Mouse (Mus musculus) hindbrain, embryonic 11.5 days (tissue): ENCODE data around the gene Madcam1. TPM values are rescaled to one million over a fixed set of nuclear protein-coding genes. Genes with fewer than 3 reads are reported as not detected.
A peak's percentile ranks its signal among the peaks of the same experiment; 100 is the strongest.

Experiments
- ATAC-seq: fragments of 200-750 bp; cut with Nextera tagmentation; 2 replicates; pipeline ENCODE4 v1.8.0; 2017; ENCODE audit warnings: mild to moderate bottlenecking, moderate TSS enrichment, moderate library complexity; ENCODE audit not compliant: low FRiP score
- DNase-seq: peaks from one replicate; pipeline ENCODE4 v3.0.0-alpha.2; 2015; ENCODE audit warnings: low spot score
- H3K27ac ChIP-seq: fragments of 300-500 bp; sonication (generic); 2 replicates; pipeline ENCODE4 v1.5.1; 2014; ENCODE audit warnings: mild to moderate bottlenecking, low read depth, low read length
- H3K27me3 ChIP-seq: fragments of 300-500 bp; sonication (generic); 2 replicates; pipeline ENCODE4 v1.6.1; 2014; ENCODE audit warnings: mild to moderate bottlenecking, low read length, moderate library complexity, mixed read lengths; ENCODE audit not compliant: control insufficient read depth, insufficient read depth
- H3K36me3 ChIP-seq: fragments of 300-500 bp; sonication (generic); 2 replicates; pipeline ENCODE4 v1.6.1; 2014; ENCODE audit warnings: mild to moderate bottlenecking, low read length, moderate library complexity, mixed read lengths; ENCODE audit not compliant: control insufficient read depth, insufficient read depth
- H3K4me1 ChIP-seq: fragments of 300-500 bp; sonication (generic); replicated peaks from 2 replicates; pipeline ENCODE4 v1.6.1; 2014; ENCODE audit warnings: low read length, mixed read lengths; ENCODE audit not compliant: control insufficient read depth, insufficient read depth
- H3K4me2 ChIP-seq: fragments of 300-500 bp; sonication (generic); replicated peaks from 2 replicates; pipeline ENCODE4 v1.6.1; 2014; ENCODE audit warnings: mild to moderate bottlenecking, low read depth, low read length
- H3K4me3 ChIP-seq: fragments of 300-500 bp; sonication (generic); 2 replicates; pipeline ENCODE4 v1.5.1; 2014; ENCODE audit warnings: low read depth, low read length
- H3K9ac ChIP-seq: fragments of 300-500 bp; sonication (generic); 2 replicates; pipeline ENCODE4 v1.6.1; 2014; ENCODE audit warnings: low read depth, low read length
- H3K9me3 ChIP-seq: fragments of 300-500 bp; sonication (generic); 2 replicates; pipeline ENCODE4 v1.6.1; 2016; ENCODE audit warnings: low read length; ENCODE audit not compliant: control insufficient read depth
- WGBS: fragments of 180-500 bp; shearing (Covaris S2); extraction: QIAGEN DNeasy Blood & Tissue Kit; methylation state at CpG from one replicate; pipeline ENCODE4 v1.1.7; 2014; 5-methylcytosine and 5-hydroxymethylcytosine counted together
- polyA plus RNA-seq: library from polyadenylated mRNA; unstranded; fragments of >200 nt; fragmentation: Nextera tagmentation; extraction: Ambion mirVana; gene quantifications from 2 replicates; pipeline ENCODE4 v1.2.1, GENCODE M21; 2014

Gene Madcam1
- polyA plus RNA-seq, 1 experiment from 2014 or later, result 1.6 TPM

DNA sequence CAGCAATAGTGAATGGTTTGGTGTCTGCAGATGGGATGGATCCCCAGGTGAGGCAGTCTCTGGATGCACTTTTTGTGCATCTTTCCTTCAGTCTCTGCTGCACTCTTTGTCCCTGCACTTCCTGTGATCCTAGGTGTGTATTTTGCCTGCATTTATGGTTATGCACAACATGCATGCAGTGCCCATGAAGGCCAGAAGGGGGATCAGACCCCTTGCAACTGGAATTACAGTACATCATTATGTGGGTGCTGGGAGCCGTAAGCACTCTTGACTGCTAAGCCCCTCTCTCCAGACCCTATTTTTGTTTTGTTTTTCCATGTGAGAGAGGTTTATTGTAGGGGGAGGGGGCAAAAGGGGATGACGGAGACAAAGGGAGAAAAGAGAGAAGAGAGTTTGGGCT is 4.1 kb upstream of the Madcam1 start:
- Histone ChIP-seq H3K9ac (no peak overlapping the region), H3K4me2 (no peak overlapping the region), H3K27me3 (no peaks in the 10 kb centered on the region), H3K9me3 (no peaks in the 10 kb centered on the region), H3K36me3 (no peaks in the 10 kb centered on the region), H3K4me3 (no peak overlapping the region), H3K27ac (no peak overlapping the region), H3K4me1 (no peaks in the 10 kb centered on the region)
- DNase-seq, result no peak
- no peak for ATAC-seq
- 79% methylated on average over 2 of the region's 2 CpGs for WGBS

- Histone ChIP-seq H3K36me3 (no peaks in the 10 kb centered on the region), H3K4me1 (no peaks in the 10 kb centered on the region), H3K9ac (no peak overlapping the region), H3K4me3 (no peak overlapping the region), H3K27ac (no peak overlapping the region), H3K27me3 (no peaks in the 10 kb centered on the region), H3K4me2 (no peak overlapping the region), H3K9me3 (no peaks in the 10 kb centered on the region)
- 35% methylated on average over 2 of the region's 3 CpGs for WGBS
- ATAC-seq (no peak), DNase-seq (no peak)
Observed at GRCm38 (mm10) chr10:79661861-79662260, 2.5 kb upstream of the Madcam1 start.

- Histone ChIP-seq H3K9me3 (no peaks in the 10 kb centered on the region), H3K27ac (no peak overlapping the region), H3K9ac (no peak overlapping the region), H3K27me3 (no peaks in the 10 kb centered on the region), H3K4me1 (no peaks in the 10 kb centered on the region), H3K36me3 (no peaks in the 10 kb centered on the region), H3K4me3 (no peak overlapping the region), H3K4me2 (no peak overlapping the region)
- ATAC-seq (no peak), DNase-seq (no peak)
- WGBS, result 85% methylated on average over 8 of the region's 8 CpGs
Observed at GRCm38 (mm10) chr10:79665051-79665450, 692 bp downstream of the Madcam1 start.

DNA sequence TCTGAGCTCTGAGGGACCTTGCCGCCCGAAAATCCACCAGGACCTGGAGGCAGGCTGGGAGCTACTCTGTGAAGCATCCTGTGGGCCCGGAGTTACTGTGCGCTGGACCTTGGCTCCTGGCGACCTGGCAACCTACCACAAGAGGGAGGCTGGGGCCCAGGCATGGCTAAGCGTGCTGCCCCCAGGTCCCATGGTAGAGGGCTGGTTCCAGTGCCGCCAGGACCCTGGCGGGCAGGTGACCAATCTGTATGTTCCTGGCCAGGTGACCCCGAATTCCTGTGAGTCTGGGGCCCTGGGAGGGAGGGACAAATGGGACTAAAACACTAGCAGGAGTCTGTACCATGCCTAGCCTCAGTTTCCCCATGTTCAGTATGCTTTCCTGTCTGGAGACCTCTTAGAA is 2.1 kb downstream of the Madcam1 start:
- no peak for DNase-seq
- Histone ChIP-seq H3K36me3 (no peaks in the 10 kb centered on the region), H3K4me2 (no peak overlapping the region), H3K27ac (no peak overlapping the region), H3K4me3 (no peak overlapping the region), H3K4me1 (peaks cover 6% of the 10 kb centered on the region), H3K27me3 (no peaks in the 10 kb centered on the region), H3K9me3 (no peaks in the 10 kb centered on the region), H3K9ac (no peak overlapping the region)
- ATAC-seq, result no peak
- 70% methylated on average over 9 of the region's 9 CpGs for WGBS

DNA sequence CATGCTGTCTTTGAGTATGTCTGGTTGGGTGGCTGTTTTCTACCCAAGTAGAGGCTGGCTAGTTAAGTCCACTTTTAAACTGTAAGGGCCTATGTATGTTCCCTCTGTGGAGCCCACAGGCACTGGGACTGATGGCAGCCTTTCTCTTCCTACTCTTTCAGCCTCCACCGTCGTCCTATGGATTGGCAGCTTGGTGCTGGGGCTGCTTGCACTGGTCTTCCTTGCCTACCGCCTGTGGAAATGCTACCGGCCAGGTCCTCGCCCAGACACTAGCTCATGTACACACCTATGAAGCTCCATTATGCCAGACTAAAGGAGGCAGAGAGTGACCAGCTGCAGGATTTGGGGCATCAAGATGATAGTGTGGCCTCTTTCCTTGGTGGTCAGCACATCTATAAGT is 3.7 kb downstream of the Madcam1 start:
- no peak overlapping the region for H3K4me2 ChIP-seq
- H3K27me3 ChIP-seq, result no peaks in the 10 kb centered on the region
- DNase-seq (no peak), ATAC-seq (no peak)
- no peaks in the 10 kb centered on the region for H3K36me3 ChIP-seq
- no peak overlapping the region for H3K27ac ChIP-seq
- H3K9me3 ChIP-seq, result no peaks in the 10 kb centered on the region
- H3K9ac ChIP-seq, result no peak overlapping the region
- WGBS, result 86% methylated on average over 5 of the region's 5 CpGs
- peaks cover 6% of the 10 kb centered on the region for H3K4me1 ChIP-seq
- no peak overlapping the region for H3K4me3 ChIP-seq

DNA sequence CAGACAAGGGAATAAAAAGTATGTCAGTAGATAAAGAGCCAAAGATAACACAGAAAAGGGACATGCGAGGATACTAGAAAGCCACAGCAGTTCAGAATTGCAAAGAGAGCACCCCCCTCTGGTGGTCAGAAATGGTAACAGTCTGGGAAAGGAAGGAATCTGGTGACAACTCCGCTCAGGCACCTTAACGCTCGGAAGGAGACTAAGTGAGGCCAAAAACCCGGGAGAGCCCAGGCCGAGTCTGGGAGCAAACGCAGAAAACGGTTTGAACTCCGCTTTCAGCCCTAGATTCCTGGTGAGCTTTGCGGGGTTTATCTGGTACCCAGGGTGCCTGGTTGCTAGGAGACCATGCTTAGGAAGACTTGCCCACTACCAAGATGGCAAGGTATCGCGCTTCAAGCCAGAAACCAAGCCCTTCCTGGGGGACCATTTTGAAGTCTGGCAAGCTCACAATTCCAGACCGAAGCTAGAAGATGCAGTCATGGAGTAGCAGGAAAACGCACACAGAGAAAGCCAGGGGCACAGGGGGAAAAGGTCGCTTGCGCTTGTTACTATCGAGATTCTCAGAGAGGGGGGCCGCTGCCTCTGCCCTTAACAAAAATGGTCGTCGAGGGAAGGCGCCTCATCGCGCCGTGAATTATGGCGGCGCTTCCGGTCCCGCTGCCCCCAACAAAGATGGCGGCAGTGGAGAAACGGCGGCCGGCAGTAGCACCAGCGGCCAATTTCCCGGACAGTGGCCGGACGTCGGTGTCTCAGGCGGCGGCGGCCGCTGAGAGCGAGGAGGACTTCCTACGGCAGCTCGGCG is 4.6 kb downstream of the Madcam1 start, which contains the start of gene Tpgs1:
TSS of gene Tpgs1 (plus strand) at position 599 of the 805 bp plus-strand sequence.
- Histone ChIP-seq H3K27me3 (no peaks in the 10 kb centered on the region), H3K9ac (peak within 1 kb of the TSS; percentile 96), H3K36me3 (no peaks in the 10 kb centered on the region), H3K4me1 (peaks cover 6% of the 10 kb centered on the region), H3K9me3 (no peaks in the 10 kb centered on the region), H3K4me2 (peak within 1 kb of the TSS; percentile 91), H3K27ac (peak within 1 kb of the TSS; percentile 95), H3K4me3 (peak within 1 kb of the TSS; percentile 96)
- peak; percentile 81 for ATAC-seq
- peak; percentile 93 for DNase-seq
- WGBS, result under 1% methylated on average over 45 of the region's 45 CpGs

- H3K9ac ChIP-seq, result peak overlapping the region; percentile 96
- ATAC-seq, result peak; percentile 72
- WGBS, result under 1% methylated on average over 47 of the region's 47 CpGs
- peak overlapping the region; percentile 95 for H3K27ac ChIP-seq
- H3K4me2 ChIP-seq, result peak overlapping the region; percentile 91
- DNase-seq, result peak; percentile 91
- no peaks in the 10 kb centered on the region for H3K9me3 ChIP-seq
- peak overlapping the region; percentile 96 for H3K4me3 ChIP-seq
- H3K4me1 ChIP-seq, result peaks cover 6% of the 10 kb centered on the region
- no peaks in the 10 kb centered on the region for H3K36me3 ChIP-seq
- H3K27me3 ChIP-seq, result no peaks in the 10 kb centered on the region
Observed at GRCm38 (mm10) chr10:79669576-79670057, 5.3 kb downstream of the Madcam1 start.

GRCm38 (mm10) chr10:79670071-79670888 is 5.9 kb downstream of the Madcam1 start:
- Histone ChIP-seq H3K27ac (peak overlapping the region; percentile 95; the same call in 1 of the 2 replicates), H3K9me3 (no peaks in the 10 kb centered on the region)

More at GRCm38 (mm10) chr10:79670071-79670888, 5.9 kb downstream of the Madcam1 start:
- no peak for DNase-seq
- peak overlapping the region; percentile 91 for H3K4me2 ChIP-seq
- WGBS, result 37% methylated on average over 15 of the region's 15 CpGs
- H3K9ac ChIP-seq, result peak overlapping the region; percentile 96
- H3K4me3 ChIP-seq, result peak overlapping the region; percentile 96
- peak; percentile 36 for ATAC-seq
- no peaks in the 10 kb centered on the region for H3K27me3 ChIP-seq
- peaks cover 6% of the 10 kb centered on the region for H3K4me1 ChIP-seq
- H3K36me3 ChIP-seq, result no peaks in the 10 kb centered on the region
